7 mouse cellular contexts compared by ENCODE assay signal in the genomic region with DNA sequence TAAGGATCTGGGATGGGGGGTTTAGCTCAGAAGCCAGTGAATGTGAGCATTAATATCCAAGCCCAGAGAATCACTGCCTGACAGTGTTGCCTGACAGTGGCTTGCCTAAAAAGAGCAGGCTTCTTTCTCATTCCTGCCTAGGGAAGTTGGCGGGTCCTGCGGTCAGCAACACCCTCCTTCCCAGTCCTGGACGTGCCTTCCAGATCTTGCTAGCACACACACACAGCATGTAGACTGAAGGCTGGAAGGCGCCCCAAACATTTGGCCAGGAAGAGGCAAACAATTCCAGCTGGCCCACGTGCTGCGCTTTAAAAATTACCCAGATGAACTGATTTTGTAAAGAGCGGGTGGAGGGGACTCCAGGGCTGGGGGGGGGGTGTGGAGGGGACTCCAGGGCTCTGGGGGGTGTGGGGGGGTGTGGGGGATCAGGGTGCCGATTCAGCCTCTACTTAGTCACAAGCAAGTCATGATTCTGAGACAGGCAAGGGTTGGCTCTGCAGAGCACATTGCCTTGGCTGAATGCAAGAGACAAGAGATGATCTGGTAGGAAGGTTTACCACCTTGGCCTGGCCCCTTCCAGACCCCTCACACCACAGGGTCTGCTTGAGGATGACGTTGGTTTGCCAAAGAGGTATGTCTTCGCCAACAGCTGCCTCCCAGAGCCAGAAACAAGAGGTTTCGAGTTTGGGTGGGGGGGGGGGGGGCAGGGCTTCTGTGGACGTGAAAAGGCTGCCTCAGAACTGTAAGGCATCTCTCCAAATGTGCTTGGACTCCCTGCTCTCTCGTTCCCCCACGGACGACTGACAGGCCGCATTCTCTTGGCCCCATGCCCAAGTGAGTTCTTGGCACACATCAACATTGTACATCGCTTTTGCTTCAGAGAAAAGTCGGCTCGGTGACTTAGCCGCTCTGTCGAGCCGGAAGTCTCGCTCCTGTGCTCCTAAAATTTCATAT.
DNase-seq lines count a peak whose midpoint lies in the region; ATAC-seq and TF ChIP-seq lines count a peak whose summit lies in the region.

No protein-coding gene starts in this region.

- ATAC-seq in intestine, embryonic 16.5 days = peak; percentile 41
- ATAC-seq in limb, embryonic 14.5 days (ENCODE audit: low FRiP score, low read depth) = no peak

- H3K4me3 ChIP-seq in intestine, embryonic 16.5 days (ENCODE audit: low read length) = no peak overlapping the region
- no peak overlapping the region for H3K4me3 ChIP-seq in limb, embryonic 14.5 days (replicated peaks; ENCODE audit: low read length)

- 0 out of 2 replicates have a peak overlapping the region, but pooled peaks have one; percentile 19 for H3K4me2 ChIP-seq in intestine, embryonic 16.5 days (ENCODE audit: low read depth, low read length)
- peak overlapping the region; percentile 20 for H3K4me2 ChIP-seq in limb, embryonic 14.5 days (replicated peaks; ENCODE audit: low read depth, low read length, severe bottlenecking)

- no peaks in the 10 kb centered on the region for H3K9me3 ChIP-seq in intestine, embryonic 16.5 days (ENCODE audit: control insufficient read depth, low read length)
- H3K9me3 ChIP-seq in limb, embryonic 14.5 days (ENCODE audit: control insufficient read depth, low read length) = no peaks in the 10 kb centered on the region

- H3K4me1 ChIP-seq in intestine, embryonic 16.5 days (ENCODE audit: control insufficient read depth, insufficient read depth, low read length) = peaks cover 48% of the 10 kb centered on the region
- peaks cover 18% of the 10 kb centered on the region for H3K4me1 ChIP-seq in limb, embryonic 14.5 days (ENCODE audit: control insufficient read depth, insufficient read depth, low read length)

- peak overlapping the region; percentile 83 for H3K27ac ChIP-seq in intestine, embryonic 16.5 days (ENCODE audit: low read length)
- H3K27ac ChIP-seq in limb, embryonic 14.5 days (replicated peaks; ENCODE audit: low read depth, low read length) = peak overlapping the region; percentile 33; the same call in 1 of the 2 replicates

- WGBS in intestine, embryonic 16.5 days = 41% methylated on average over 23 of the region's 23 CpGs
- 24% methylated on average over 22 of the region's 23 CpGs for WGBS in limb, embryonic 14.5 days

- DNase-seq in adrenal gland, postnatal 10 days = peak; percentile 84
- peak; percentile 90 for DNase-seq in cerebellum, adult 9-11 months
- DNase-seq in gastrocnemius, postnatal 36 days = peak; percentile 67 to 77
- peak; percentile 86 for DNase-seq in limb, embryonic 14.5 days (ENCODE audit: low spot score)
- DNase-seq in ovary, adult 18-20 months (ENCODE audit: low spot score) = peak; percentile 69
- DNase-seq in spleen, adult 12 weeks (ENCODE audit: low spot score) = no peak

- H3K9ac ChIP-seq in intestine, embryonic 16.5 days (ENCODE audit: low read depth, low read length) = 0 out of 2 replicates have a peak overlapping the region, but pooled peaks have one; percentile 6
- no peak overlapping the region for H3K9ac ChIP-seq in limb, embryonic 14.5 days (ENCODE audit: low read depth, low read length, severe bottlenecking)

- no peaks in the 10 kb centered on the region for H3K36me3 ChIP-seq in intestine, embryonic 16.5 days (ENCODE audit: control insufficient read depth, insufficient read depth, low read length)
- H3K36me3 ChIP-seq in limb, embryonic 14.5 days (ENCODE audit: control insufficient read depth, insufficient read depth, low read length) = no peaks in the 10 kb centered on the region

- intact Hi-C loops in gastrocnemius, postnatal 36 days (cut with DNase I) = loop anchor here (5.0 to 10.0 kb wide), 3 partner anchors 231 to 1671 kb away; a partner anchor contains a TSS

- TF ChIP-seq POLR2A in limb, embryonic 14.5 days (IDR thresholded peaks at IDR 0.05; ENCODE audit: borderline replicate concordance, extremely low read depth, insufficient read depth, insufficient read length) = no peak

- H3K27me3 ChIP-seq in intestine, embryonic 16.5 days (replicated peaks; ENCODE audit: control insufficient read depth, insufficient read depth, low read length) = no peaks in the 10 kb centered on the region
- no peaks in the 10 kb centered on the region for H3K27me3 ChIP-seq in limb, embryonic 14.5 days (ENCODE audit: control insufficient read depth, insufficient read depth, low read length)
